Mouse (Mus musculus): ENCODE results near the gene Cul1. TPM values are rescaled to one million over a fixed set of nuclear protein-coding genes. Genes with fewer than 3 reads are reported as not detected.

The Cul1 gene
- polyA plus RNA-seq, 1 experiment from 2014 or later = 61.1 TPM

GRCm38 (mm10) chr6:47527655-47528054, 74.5 kb downstream of the Cul1 start:
- Histone ChIP-seq H3K27me3 (ENCODE audit: control insufficient read depth, insufficient read depth, low read length) (no peaks in the 10 kb centered on the region), H3K9ac (ENCODE audit: low read length) (no peak overlapping the region), H3K36me3 (ENCODE audit: control insufficient read depth, insufficient read depth, low read length) (peaks cover 20% of the 10 kb centered on the region), H3K4me3 (ENCODE audit: low read depth, low read length) (no peak overlapping the region), H3K4me1 (replicated peaks; ENCODE audit: control insufficient read depth, insufficient read depth) (no peaks in the 10 kb centered on the region), H3K27ac (replicated peaks) (no peak overlapping the region), H3K9me3 (ENCODE audit: control insufficient read depth, low read length) (no peaks in the 10 kb centered on the region), H3K4me2 (replicated peaks; ENCODE audit: low read depth) (no peak overlapping the region)
- TF ChIP-seq EP300 (optimal IDR thresholded peaks at IDR 0.05) (no peak), CTCF (IDR thresholded peaks at IDR 0.05; ENCODE audit: low read depth) (no peak)
- WGBS = 55% methylated on average over 1 of the region's 1 CpGs
- peak; percentile 63 for ATAC-seq (ENCODE audit: low FRiP score, low TSS enrichment)
- no peak for DNase-seq (ENCODE audit: low spot score)

GRCm38 (mm10) chr6:47532547-47532946, 79.3 kb downstream of the Cul1 start:
- TF ChIP-seq EP300 (optimal IDR thresholded peaks at IDR 0.05) (no peak), CTCF (IDR thresholded peaks at IDR 0.05; ENCODE audit: low read depth) (no peak)
- H3K4me1 ChIP-seq (replicated peaks; ENCODE audit: control insufficient read depth, insufficient read depth) = no peaks in the 10 kb centered on the region
- H3K4me3 ChIP-seq (ENCODE audit: low read depth, low read length) = no peak overlapping the region
- WGBS = 63% methylated on average over 1 of the region's 1 CpGs
- DNase-seq (ENCODE audit: low spot score) = no peak
- H3K9me3 ChIP-seq (ENCODE audit: control insufficient read depth, low read length) = no peaks in the 10 kb centered on the region
- no peaks in the 10 kb centered on the region for H3K27me3 ChIP-seq (ENCODE audit: control insufficient read depth, insufficient read depth, low read length)
- no peak for ATAC-seq (ENCODE audit: low FRiP score, low TSS enrichment)
- no peak overlapping the region for H3K9ac ChIP-seq (ENCODE audit: low read length)
- peaks cover 3% of the 10 kb centered on the region; the same call in 1 of the 2 replicates for H3K36me3 ChIP-seq (ENCODE audit: control insufficient read depth, insufficient read depth, low read length)
- H3K27ac ChIP-seq (replicated peaks) = no peak overlapping the region
- no peak overlapping the region for H3K4me2 ChIP-seq (replicated peaks; ENCODE audit: low read depth)

GRCm38 (mm10) chr6:47535333-47535732, 82.1 kb downstream of the Cul1 start:
- Histone ChIP-seq H3K9ac (ENCODE audit: low read length) (no peak overlapping the region), H3K4me3 (ENCODE audit: low read depth, low read length) (no peak overlapping the region), H3K36me3 (ENCODE audit: control insufficient read depth, insufficient read depth, low read length) (peaks cover 4% of the 10 kb centered on the region), H3K4me2 (replicated peaks; ENCODE audit: low read depth) (no peak overlapping the region), H3K4me1 (replicated peaks; ENCODE audit: control insufficient read depth, insufficient read depth) (no peaks in the 10 kb centered on the region), H3K27me3 (ENCODE audit: control insufficient read depth, insufficient read depth, low read length) (no peaks in the 10 kb centered on the region), H3K27ac (replicated peaks) (no peak overlapping the region), H3K9me3 (ENCODE audit: control insufficient read depth, low read length) (no peaks in the 10 kb centered on the region)
- DNase-seq (ENCODE audit: low spot score) (no peak), ATAC-seq (ENCODE audit: low FRiP score, low TSS enrichment) (no peak)
- TF ChIP-seq CTCF (IDR thresholded peaks at IDR 0.05; ENCODE audit: low read depth) = no peak
- TF ChIP-seq EP300 (optimal IDR thresholded peaks at IDR 0.05) = no peak
- 89% methylated on average over 5 of the region's 5 CpGs for WGBS

GRCm38 (mm10) chr6:47552280-47552679, 99.1 kb downstream of the Cul1 start:
- Histone ChIP-seq H3K9me3 (ENCODE audit: control insufficient read depth, low read length) (no peaks in the 10 kb centered on the region), H3K9ac (ENCODE audit: low read length) (no peak overlapping the region), H3K4me3 (ENCODE audit: low read depth, low read length) (no peak overlapping the region), H3K27ac (replicated peaks) (no peak overlapping the region), H3K27me3 (ENCODE audit: control insufficient read depth, insufficient read depth, low read length) (no peaks in the 10 kb centered on the region), H3K4me2 (replicated peaks; ENCODE audit: low read depth) (no peak overlapping the region), H3K4me1 (replicated peaks; ENCODE audit: control insufficient read depth, insufficient read depth) (no peaks in the 10 kb centered on the region), H3K36me3 (ENCODE audit: control insufficient read depth, insufficient read depth, low read length) (peaks cover 4% of the 10 kb centered on the region)
- ATAC-seq (ENCODE audit: low FRiP score, low TSS enrichment) = no peak
- DNase-seq (ENCODE audit: low spot score) = no peak
- WGBS = 71% methylated on average over 4 of the region's 4 CpGs
- TF ChIP-seq CTCF (IDR thresholded peaks at IDR 0.05; ENCODE audit: low read depth) (no peak), EP300 (optimal IDR thresholded peaks at IDR 0.05) (no peak)

- DNase-seq (ENCODE audit: low spot score) = no peak
- no peaks in the 10 kb centered on the region for H3K4me1 ChIP-seq (replicated peaks; ENCODE audit: control insufficient read depth, insufficient read depth)
- H3K9ac ChIP-seq (ENCODE audit: low read length) = no peak overlapping the region
- ATAC-seq (ENCODE audit: low FRiP score, low TSS enrichment) = no peak
- H3K4me2 ChIP-seq (replicated peaks; ENCODE audit: low read depth) = no peak overlapping the region
- H3K4me3 ChIP-seq (ENCODE audit: low read depth, low read length) = no peak overlapping the region
- H3K9me3 ChIP-seq (ENCODE audit: control insufficient read depth, low read length) = no peaks in the 10 kb centered on the region
- WGBS = 89% methylated on average over 2 of the region's 2 CpGs
- no peak for TF ChIP-seq CTCF (IDR thresholded peaks at IDR 0.05; ENCODE audit: low read depth)
- no peak for TF ChIP-seq EP300 (optimal IDR thresholded peaks at IDR 0.05)
- no peaks in the 10 kb centered on the region for H3K27me3 ChIP-seq (ENCODE audit: control insufficient read depth, insufficient read depth, low read length)
- H3K36me3 ChIP-seq (ENCODE audit: control insufficient read depth, insufficient read depth, low read length) = peaks cover 4% of the 10 kb centered on the region
- no peak overlapping the region for H3K27ac ChIP-seq (replicated peaks)
Measured at GRCm38 (mm10) chr6:47559287-47559686, 106.1 kb downstream of the Cul1 start.

- ATAC-seq (ENCODE audit: low FRiP score, low TSS enrichment) (no peak), DNase-seq (ENCODE audit: low spot score) (no peak)
- 0 out of 2 replicates have a peak, but pooled peaks cover 2% of the 10 kb centered on the region for H3K36me3 ChIP-seq (ENCODE audit: control insufficient read depth, insufficient read depth, low read length)
- no peaks in the 10 kb centered on the region for H3K9me3 ChIP-seq (ENCODE audit: control insufficient read depth, low read length)
- H3K27ac ChIP-seq (replicated peaks) = no peak overlapping the region
- no peaks in the 10 kb centered on the region for H3K4me1 ChIP-seq (replicated peaks; ENCODE audit: control insufficient read depth, insufficient read depth)
- TF ChIP-seq CTCF (IDR thresholded peaks at IDR 0.05; ENCODE audit: low read depth) (no peak), EP300 (optimal IDR thresholded peaks at IDR 0.05) (no peak)
- H3K4me3 ChIP-seq (ENCODE audit: low read depth, low read length) = no peak overlapping the region
- H3K4me2 ChIP-seq (replicated peaks; ENCODE audit: low read depth) = no peak overlapping the region
- no peaks in the 10 kb centered on the region for H3K27me3 ChIP-seq (ENCODE audit: control insufficient read depth, insufficient read depth, low read length)
- no peak overlapping the region for H3K9ac ChIP-seq (ENCODE audit: low read length)
Measured at GRCm38 (mm10) chr6:47560407-47560806, 107.2 kb downstream of the Cul1 start.
